Mouse (Mus musculus) erythroblast, adult 5-6 weeks (primary cell): ENCODE measurements around the gene Pilrb2. TPM values are rescaled to one million over a fixed set of nuclear protein-coding genes. Genes with fewer than 3 reads are reported as not detected.
"Not testable (repeated sequence)": the region's sequence is repeated elsewhere in the genome, so short reads cannot be mapped to it uniquely, and the experiment has no call there.

Experiments used
- ATAC-seq: replicated peaks from 2 replicates; pipeline ENCODE4 v1.8.0; 2016; ENCODE audit warnings: moderate number of reproducible peaks, mild to moderate bottlenecking, moderate TSS enrichment, inconsistent platforms; ENCODE audit not compliant: poor library complexity, low FRiP score, severe bottlenecking
- total RNA-seq, 2 experiments: library from RNA; stranded (forward) in 1 of 2; stranded (reverse) in 1 of 2; fragments of 150-400 nt in 1 of 2; fragments of 200-764, 138-1000 nt in 1 of 2; gene quantifications; 2 replicates each; pipeline versions ENCODE4 v1.2.3 to v1.2.4; 2015 to 2017; ENCODE audit warnings: low replicate concordance in 2 of 2

Pilrb2 gene
- total RNA-seq, 2 experiments from 2014 or later, result 12.4 to 49.0 TPM

GRCm38 (mm10) chr5:137835966-137836520 lies 35.6 kb downstream of the Pilrb2 start, which contains the start of gene Pilra:
Pilra (minus strand) TSS chr5:137836281.
- not testable (repeated sequence) for ATAC-seq

- ATAC-seq, result no peak
Measured at GRCm38 (mm10) chr5:137833500-137833899, 38.1 kb downstream of the Pilrb2 start.

DNA sequence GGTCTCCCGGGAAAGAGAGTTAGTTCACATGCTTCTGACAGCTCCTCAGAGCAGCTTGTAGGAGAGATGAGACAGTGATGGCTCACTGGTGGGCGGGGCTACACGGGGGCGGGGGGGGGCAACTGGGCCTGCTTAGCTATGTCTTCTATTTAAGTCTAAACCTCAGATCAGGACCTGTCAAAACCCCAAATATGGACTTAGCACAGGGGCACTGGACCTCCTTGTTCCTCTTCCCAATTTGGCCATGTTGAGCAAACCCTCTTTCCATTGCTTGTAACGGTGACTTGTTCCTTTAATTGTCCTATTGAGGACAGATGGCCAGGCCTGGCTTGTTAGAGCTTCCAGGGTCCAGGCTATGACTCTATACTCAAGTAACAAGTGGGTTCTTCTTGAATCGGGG lies 40.1 kb downstream of the Pilrb2 start:
- no peak for ATAC-seq

DNA sequence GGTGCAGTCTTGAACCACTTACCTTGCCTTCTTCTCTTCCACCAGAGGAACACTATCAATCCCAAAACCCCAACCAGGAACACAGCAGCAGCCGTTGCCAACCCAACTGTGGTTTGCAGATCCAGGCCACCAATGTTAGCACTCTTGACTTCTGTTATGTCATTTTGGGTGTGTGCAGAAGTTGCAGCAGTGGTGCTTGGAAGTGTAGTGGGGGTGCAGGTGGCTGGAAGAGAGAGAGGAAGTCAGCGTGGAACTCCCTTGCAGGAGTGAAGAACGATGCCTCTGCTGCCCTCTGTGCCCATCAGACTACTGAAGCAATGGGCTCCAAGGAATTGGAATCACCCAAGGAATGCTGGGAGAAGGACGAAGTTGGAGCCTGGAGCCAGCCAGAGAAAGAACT lies 40.5 kb downstream of the Pilrb2 start:
- ATAC-seq, result no peak

- ATAC-seq, result no peak
Measured at GRCm38 (mm10) chr5:137830238-137830637, 41.4 kb downstream of the Pilrb2 start.

GRCm38 (mm10) chr5:137828694-137829093 lies 42.9 kb downstream of the Pilrb2 start:
- no peak for ATAC-seq

- ATAC-seq, result no peak
Measured at GRCm38 (mm10) chr5:137826421-137826820, 45.2 kb downstream of the Pilrb2 start.

DNA sequence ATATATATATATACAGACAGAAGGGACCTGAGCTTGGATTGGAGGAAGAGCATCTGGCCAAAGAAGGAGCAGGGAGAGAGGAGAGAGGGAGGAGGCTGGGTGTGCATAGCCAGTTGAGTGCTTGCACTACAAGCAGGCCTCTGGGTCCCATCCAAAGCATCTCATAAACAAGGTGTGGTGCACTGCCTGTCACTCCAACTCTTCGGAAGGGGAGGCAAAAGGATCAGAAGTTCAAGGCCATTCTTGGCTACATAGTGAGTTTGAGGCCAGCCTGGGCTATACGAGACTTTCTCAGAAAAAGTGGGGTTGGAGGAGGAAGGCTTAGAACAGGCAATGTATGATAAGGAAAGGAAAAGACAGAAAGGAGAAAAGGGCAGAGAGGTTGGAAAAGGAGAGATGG lies 45.6 kb downstream of the Pilrb2 start:
- ATAC-seq, result no peak

GRCm38 (mm10) chr5:137825030-137825429 lies 46.6 kb downstream of the Pilrb2 start:
- ATAC-seq, result no peak

GRCm38 (mm10) chr5:137823455-137824045 lies 48.1 kb downstream of the Pilrb2 start:
- ATAC-seq, result no peak

DNA sequence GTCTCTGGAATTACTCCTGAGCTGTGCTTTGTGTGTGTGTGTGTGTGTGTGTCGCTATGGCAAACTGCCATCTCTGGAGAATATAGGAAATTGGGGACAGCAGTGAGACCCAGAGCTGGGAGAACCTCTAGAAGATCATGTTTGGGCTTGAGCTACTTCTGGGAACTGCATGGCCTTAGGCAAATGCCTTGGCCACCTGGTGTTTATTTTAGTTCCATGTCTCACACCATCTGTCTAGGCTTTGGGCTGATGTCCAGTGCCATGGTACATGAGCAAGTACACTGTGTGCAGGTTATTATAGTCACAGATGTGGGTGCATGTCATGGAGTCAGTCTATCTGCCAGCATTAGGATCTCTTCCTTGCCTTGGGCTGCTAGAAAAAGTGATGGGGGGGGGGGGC lies 49.0 kb downstream of the Pilrb2 start:
- no peak for ATAC-seq

GRCm38 (mm10) chr5:137822126-137822525 lies 49.5 kb downstream of the Pilrb2 start:
- ATAC-seq, result no peak

GRCm38 (mm10) chr5:137817466-137818222 lies 54.0 kb downstream of the Pilrb2 start:
- ATAC-seq, result no peak

Other genes with a start within 250 kb of the Pilrb2 start
- gene Fbxo24, start 242.8 kb downstream of the Pilrb2 start, total RNA-seq (2015; ENCODE audit: low replicate concordance), result not detected in 2 replicates
- gene Fbxo24, start 242.8 kb downstream of the Pilrb2 start, total RNA-seq (2017; ENCODE audit: low replicate concordance), result not detected in 2 replicates
- gene Lrch4, start 242.7 kb downstream of the Pilrb2 start, total RNA-seq (2015; ENCODE audit: low replicate concordance), result 9.0 and 27.2 TPM in 2 replicates
- 10.6 and 13.9 TPM in 2 replicates for gene Lrch4, start 242.7 kb downstream of the Pilrb2 start, total RNA-seq (2017; ENCODE audit: low replicate concordance)
- 1.9 and 6.3 TPM in 2 replicates for gene Gm20605, start 242.6 kb downstream of the Pilrb2 start, total RNA-seq (2015; ENCODE audit: low replicate concordance)
- 0.94 and 4.7 TPM in 2 replicates for gene Gm20605, start 242.6 kb downstream of the Pilrb2 start, total RNA-seq (2017; ENCODE audit: low replicate concordance)
- 11.0 and 17.1 TPM in 2 replicates for gene Sap25, start 230.5 kb downstream of the Pilrb2 start, total RNA-seq (2015; ENCODE audit: low replicate concordance)
- 3.1 and 4.8 TPM in 2 replicates for gene Sap25, start 230.5 kb downstream of the Pilrb2 start, total RNA-seq (2017; ENCODE audit: low replicate concordance)
- not detected in 2 replicates for gene Irs3, start 226.1 kb downstream of the Pilrb2 start, total RNA-seq (2015; ENCODE audit: low replicate concordance)
- not detected in 2 replicates for gene Irs3, start 226.1 kb downstream of the Pilrb2 start, total RNA-seq (2017; ENCODE audit: low replicate concordance)
- 9.6 and 12.1 TPM in 2 replicates for gene Agfg2, start 187.1 kb downstream of the Pilrb2 start, total RNA-seq (2015; ENCODE audit: low replicate concordance)
- gene Agfg2, start 187.1 kb downstream of the Pilrb2 start, total RNA-seq (2017; ENCODE audit: low replicate concordance), result 20.5 and 24.5 TPM in 2 replicates
- gene Nyap1, start 130.2 kb downstream of the Pilrb2 start, total RNA-seq (2015; ENCODE audit: low replicate concordance), result 0.38 TPM in 1 of 2 replicates, not detected in the other
- 0.84 and 1.4 TPM in 2 replicates for gene Nyap1, start 130.2 kb downstream of the Pilrb2 start, total RNA-seq (2017; ENCODE audit: low replicate concordance)
- gene Tsc22d4, start 126.1 kb downstream of the Pilrb2 start, total RNA-seq (2015; ENCODE audit: low replicate concordance), result 24.5 and 44.6 TPM in 2 replicates
- gene Tsc22d4, start 126.1 kb downstream of the Pilrb2 start, total RNA-seq (2017; ENCODE audit: low replicate concordance), result 69.5 and 76.3 TPM in 2 replicates
- 6.5 and 24.2 TPM in 2 replicates for gene Ppp1r35, start 93.0 kb downstream of the Pilrb2 start, total RNA-seq (2015; ENCODE audit: low replicate concordance)
- gene Ppp1r35, start 93.0 kb downstream of the Pilrb2 start, total RNA-seq (2017; ENCODE audit: low replicate concordance), result 6.4 and 12.0 TPM in 2 replicates
- gene Mepce, start 84.2 kb downstream of the Pilrb2 start, total RNA-seq (2015; ENCODE audit: low replicate concordance), result 7.7 and 11.7 TPM in 2 replicates
- 4.8 and 14.4 TPM in 2 replicates for gene Mepce, start 84.2 kb downstream of the Pilrb2 start, total RNA-seq (2017; ENCODE audit: low replicate concordance)
- gene Zcwpw1, start 84.0 kb downstream of the Pilrb2 start, total RNA-seq (2015; ENCODE audit: low replicate concordance), result 1.7 and 9.2 TPM in 2 replicates
- gene Zcwpw1, start 84.0 kb downstream of the Pilrb2 start, total RNA-seq (2017; ENCODE audit: low replicate concordance), result 5.5 and 6.1 TPM in 2 replicates
- 18.0 and 45.2 TPM in 2 replicates for gene Pilra, start 35.5 kb downstream of the Pilrb2 start, total RNA-seq (2015; ENCODE audit: low replicate concordance)
- 13.0 and 21.6 TPM in 2 replicates for gene Pilra, start 35.5 kb downstream of the Pilrb2 start, total RNA-seq (2017; ENCODE audit: low replicate concordance)
- 33.9 and 54.4 TPM in 2 replicates for gene Pilrb1, start 13.7 kb downstream of the Pilrb2 start, total RNA-seq (2015; ENCODE audit: low replicate concordance)
- gene Pilrb1, start 13.7 kb downstream of the Pilrb2 start, total RNA-seq (2017; ENCODE audit: low replicate concordance), result 17.3 and 18.4 TPM in 2 replicates
- gene Cyp3a13, start 49.8 kb upstream of the Pilrb2 start, total RNA-seq (2015; ENCODE audit: low replicate concordance), result not detected in 2 replicates
- gene Cyp3a13, start 49.8 kb upstream of the Pilrb2 start, total RNA-seq (2017; ENCODE audit: low replicate concordance), result 0.09 TPM in 1 of 2 replicates, not detected in the other
- gene Gjc3, start 91.3 kb upstream of the Pilrb2 start, total RNA-seq (2015; ENCODE audit: low replicate concordance), result not detected in 2 replicates
- not detected in 2 replicates for gene Gjc3, start 91.3 kb upstream of the Pilrb2 start, total RNA-seq (2017; ENCODE audit: low replicate concordance)
- gene Azgp1, start 109.7 kb upstream of the Pilrb2 start, total RNA-seq (2015; ENCODE audit: low replicate concordance), result not detected in 2 replicates
- gene Azgp1, start 109.7 kb upstream of the Pilrb2 start, total RNA-seq (2017; ENCODE audit: low replicate concordance), result not detected in 2 replicates
- not detected in 2 replicates for gene Smok3a, start 149.4 kb upstream of the Pilrb2 start, total RNA-seq (2015; ENCODE audit: low replicate concordance)
- gene Smok3a, start 149.4 kb upstream of the Pilrb2 start, total RNA-seq (2017; ENCODE audit: low replicate concordance), result 0.09 TPM in 1 of 2 replicates, not detected in the other
- gene Smok3b, start 149.6 kb upstream of the Pilrb2 start, total RNA-seq (2015; ENCODE audit: low replicate concordance), result not detected in 2 replicates
- gene Smok3b, start 149.6 kb upstream of the Pilrb2 start, total RNA-seq (2017; ENCODE audit: low replicate concordance), result not detected in 2 replicates
- gene Smok3c, start 181.4 kb upstream of the Pilrb2 start, total RNA-seq (2015; ENCODE audit: low replicate concordance), result not detected in 2 replicates
- not detected in 2 replicates for gene Smok3c, start 181.4 kb upstream of the Pilrb2 start, total RNA-seq (2017; ENCODE audit: low replicate concordance)
- 10.0 and 15.7 TPM in 2 replicates for gene Zkscan1, start 213.3 kb upstream of the Pilrb2 start, total RNA-seq (2015; ENCODE audit: low replicate concordance)
- gene Zkscan1, start 213.3 kb upstream of the Pilrb2 start, total RNA-seq (2017; ENCODE audit: low replicate concordance), result 11.1 and 16.9 TPM in 2 replicates
- gene Zscan21, start 245.1 kb upstream of the Pilrb2 start, total RNA-seq (2015; ENCODE audit: low replicate concordance), result 3.8 and 9.2 TPM in 2 replicates
- gene Zscan21, start 245.1 kb upstream of the Pilrb2 start, total RNA-seq (2017; ENCODE audit: low replicate concordance), result 6.8 and 13.2 TPM in 2 replicates